Mouse (Mus musculus) embryonic facial prominence, embryonic 14.5 days (tissue): ENCODE results near the gene Evx2. TPM values are rescaled to one million over a fixed set of nuclear protein-coding genes. Genes with fewer than 3 reads are reported as not detected.

Source experiments
- ATAC-seq: fragments of 200-750 bp; cut with Nextera tagmentation; 2 replicates; pipeline ENCODE4 v1.8.0; 2017; ENCODE audit warnings: low read depth, moderate number of reproducible peaks, moderate TSS enrichment
- DNase-seq: peaks from one replicate; pipeline ENCODE4 v3.0.0-alpha.2; 2015; ENCODE audit warnings: low spot score
- H3K27ac ChIP-seq: fragments of 300-500 bp; sonication (generic); replicated peaks from 2 replicates; pipeline ENCODE4 v1.5.1; 2014; ENCODE audit warnings: low read depth, mild to moderate bottlenecking, low read length, moderate library complexity
- H3K27me3 ChIP-seq: fragments of 300-500 bp; sonication (generic); replicated peaks from 2 replicates; pipeline ENCODE4 v1.6.1; 2014; ENCODE audit warnings: low read length; ENCODE audit not compliant: control insufficient read depth, insufficient read depth
- H3K36me3 ChIP-seq: fragments of 300-500 bp; sonication (generic); 2 replicates; pipeline ENCODE4 v1.6.1; 2014; ENCODE audit warnings: low read length, mixed read lengths; ENCODE audit not compliant: control insufficient read depth, insufficient read depth
- H3K4me1 ChIP-seq: fragments of 300-500 bp; sonication (generic); 2 replicates; pipeline ENCODE4 v1.6.1; 2014; ENCODE audit warnings: antibody characterized with exemption, low read length; ENCODE audit not compliant: control insufficient read depth, insufficient read depth
- H3K4me2 ChIP-seq: fragments of 300-500 bp; sonication (generic); 2 replicates; pipeline ENCODE4 v1.6.1; 2014; ENCODE audit warnings: low read depth, mild to moderate bottlenecking, low read length, moderate library complexity, mixed read lengths
- H3K4me3 ChIP-seq: fragments of 300-500 bp; sonication (generic); 2 replicates; pipeline ENCODE4 v1.5.1; 2014; ENCODE audit warnings: low read depth, mild to moderate bottlenecking, low read length
- H3K9ac ChIP-seq: fragments of 300-500 bp; sonication (generic); 2 replicates; pipeline ENCODE4 v1.6.1; 2014; ENCODE audit warnings: low read depth, mild to moderate bottlenecking, low read length, moderate library complexity, mixed read lengths
- H3K9me3 ChIP-seq: fragments of 300-500 bp; sonication (generic); 2 replicates; pipeline ENCODE4 v1.6.1; 2016; ENCODE audit warnings: low read length; ENCODE audit not compliant: control insufficient read depth
- WGBS: fragments of 180-500 bp; shearing (Covaris S2); extraction: QIAGEN DNeasy Blood & Tissue Kit; methylation state at CpG from one replicate; pipeline ENCODE4 v1.1.7; 2014; 5-methylcytosine and 5-hydroxymethylcytosine counted together
- polyA plus RNA-seq: library from polyadenylated mRNA; unstranded; fragments of >200 nt; fragmentation: Nextera tagmentation; extraction: Ambion mirVana; gene quantifications from 2 replicates; pipeline ENCODE4 v1.2.1, GENCODE M21; 2014

Evx2 gene
- polyA plus RNA-seq, 1 experiment from 2014 or later, result not detected

DNA sequence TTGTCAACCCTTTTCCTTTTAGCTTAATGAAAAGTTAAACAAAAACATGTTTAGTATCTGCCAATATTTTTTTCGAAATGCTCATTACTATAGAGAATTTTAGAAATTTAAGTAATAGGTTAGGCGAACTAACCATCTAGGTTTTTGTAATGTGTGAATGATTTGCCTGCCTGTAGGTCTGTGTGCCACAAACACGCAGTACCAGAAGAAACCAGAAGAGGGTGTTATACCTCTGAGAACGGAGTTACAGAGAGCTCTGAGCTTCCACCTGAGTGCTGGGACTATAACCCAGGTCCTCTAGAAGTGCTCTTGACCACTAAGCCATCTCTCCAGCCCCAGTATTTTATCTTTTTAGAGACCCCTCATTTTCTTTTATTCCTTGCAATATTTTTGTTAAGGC is 23.9 kb downstream of the Evx2 start:
- no peak overlapping the region for H3K4me2 ChIP-seq
- 65% methylated on average over 4 of the region's 4 CpGs for WGBS
- DNase-seq, result no peak
- H3K27ac ChIP-seq, result no peak overlapping the region
- H3K27me3 ChIP-seq, result no peaks in the 10 kb centered on the region
- ATAC-seq, result no peak
- no peak overlapping the region for H3K4me3 ChIP-seq
- H3K9me3 ChIP-seq, result no peaks in the 10 kb centered on the region
- no peaks in the 10 kb centered on the region for H3K36me3 ChIP-seq
- H3K9ac ChIP-seq, result no peak overlapping the region
- H3K4me1 ChIP-seq, result no peaks in the 10 kb centered on the region

DNA sequence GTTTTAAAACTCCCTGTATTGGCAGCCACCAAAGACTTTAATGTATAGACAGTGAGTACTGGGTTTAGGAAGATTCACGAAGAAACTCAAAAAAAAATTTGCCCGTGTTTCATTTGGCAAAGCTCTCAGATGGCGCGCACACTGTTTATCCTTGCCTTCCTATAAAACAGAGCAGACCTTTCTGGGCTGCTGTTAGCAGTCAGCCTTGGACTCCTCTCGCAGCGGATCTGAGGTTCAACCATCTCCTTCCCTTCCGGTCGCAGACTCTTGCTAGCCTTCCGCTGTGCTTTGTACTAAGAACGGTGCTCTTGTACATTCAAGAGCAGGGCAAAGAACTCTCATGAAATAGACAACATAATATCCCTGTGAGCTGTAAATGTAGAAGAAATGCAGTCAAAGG is 39.0 kb downstream of the Evx2 start:
- Histone ChIP-seq H3K27me3 (no peaks in the 10 kb centered on the region), H3K4me1 (peaks cover 4% of the 10 kb centered on the region), H3K9ac (no peak overlapping the region), H3K9me3 (no peaks in the 10 kb centered on the region), H3K4me2 (peak overlapping the region; percentile 1; the same call in 1 of the 2 replicates), H3K27ac (peak overlapping the region; percentile 8; the same call in 1 of the 2 replicates), H3K4me3 (no peak overlapping the region), H3K36me3 (no peaks in the 10 kb centered on the region)
- peak; percentile 20 for DNase-seq
- 70% methylated on average over 10 of the region's 10 CpGs for WGBS
- ATAC-seq, result no peak

DNA sequence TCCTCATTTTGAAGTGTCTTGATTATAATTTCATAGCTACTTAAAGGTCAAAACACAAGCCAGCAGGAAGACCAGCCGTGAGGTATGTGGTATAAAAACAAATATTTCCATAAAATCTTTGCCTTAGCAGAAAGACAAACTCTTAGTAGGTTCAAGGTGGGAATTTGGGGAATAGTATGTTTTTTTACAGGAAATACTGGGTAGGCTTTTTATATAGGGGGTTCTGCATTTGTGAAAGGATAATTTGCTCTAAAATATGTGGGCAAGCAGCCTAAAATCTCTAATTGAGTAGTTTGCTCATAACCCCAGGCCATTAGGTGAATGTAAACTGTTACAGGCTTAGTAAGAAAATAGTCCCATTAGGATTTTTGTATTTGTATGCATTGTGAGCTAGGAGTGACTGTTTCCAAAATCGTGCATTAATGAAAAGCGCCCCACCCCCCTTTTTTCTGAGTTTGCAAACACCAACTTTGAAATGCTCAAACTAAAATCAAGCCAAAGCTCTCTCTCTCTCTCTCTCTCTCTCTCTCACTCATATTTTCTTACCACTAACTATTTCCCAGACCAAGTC is 39.6 kb downstream of the Evx2 start:
- Histone ChIP-seq H3K36me3 (no peaks in the 10 kb centered on the region), H3K27ac (no peak overlapping the region), H3K4me1 (peaks cover 4% of the 10 kb centered on the region), H3K4me2 (peak overlapping the region; percentile 1; the same call in 1 of the 2 replicates), H3K4me3 (no peak overlapping the region), H3K27me3 (no peaks in the 10 kb centered on the region), H3K9me3 (no peaks in the 10 kb centered on the region), H3K9ac (no peak overlapping the region)
- 59% methylated on average over 3 of the region's 3 CpGs for WGBS
- ATAC-seq (no peak), DNase-seq (peak; percentile 20)

DNA sequence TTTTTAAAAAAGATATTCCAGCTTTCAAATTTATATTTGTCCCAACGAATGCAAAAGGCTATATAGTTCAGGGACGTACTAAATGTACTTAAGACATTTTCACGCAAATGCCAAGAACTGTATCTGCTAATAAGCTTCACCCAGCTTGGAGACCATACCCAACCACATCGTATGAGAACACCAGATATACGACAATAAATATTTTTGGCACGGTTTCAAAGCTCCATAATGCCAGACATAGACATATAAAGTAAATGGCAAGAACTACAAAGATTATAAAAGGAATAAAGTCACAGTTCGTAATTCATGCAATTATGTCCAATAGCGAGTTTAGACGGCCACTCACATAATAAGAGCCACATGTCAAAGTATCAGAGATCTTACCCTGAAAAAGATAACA is 41.7 kb downstream of the Evx2 start:
- WGBS, result 60% methylated on average over 9 of the region's 9 CpGs
- DNase-seq (no peak), ATAC-seq (no peak)

DNA sequence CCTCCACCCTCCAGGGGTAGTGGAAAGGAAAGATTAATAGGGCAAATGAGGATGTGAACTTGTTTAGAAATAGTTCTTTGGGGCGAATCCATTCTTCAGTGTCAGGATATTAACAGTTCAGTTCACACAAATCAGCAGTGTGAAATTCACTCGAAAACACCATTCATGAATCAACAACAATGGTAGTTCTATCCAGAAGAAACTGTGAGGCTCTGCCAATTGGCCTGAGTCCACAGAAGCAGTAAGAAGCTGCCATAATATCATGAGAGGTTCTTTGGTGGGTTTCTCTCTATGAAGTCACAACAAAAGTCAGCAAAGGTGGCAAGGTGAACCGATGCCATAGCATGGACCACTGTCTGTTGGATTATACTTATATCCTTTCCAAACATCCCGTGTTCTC is 48.0 kb downstream of the Evx2 start:
- no peaks in the 10 kb centered on the region for H3K4me1 ChIP-seq
- H3K36me3 ChIP-seq, result no peaks in the 10 kb centered on the region
- H3K9ac ChIP-seq, result no peak overlapping the region
- 87% methylated on average over 4 of the region's 4 CpGs for WGBS
- no peak overlapping the region for H3K4me3 ChIP-seq
- no peak overlapping the region for H3K27ac ChIP-seq
- no peak overlapping the region for H3K4me2 ChIP-seq
- H3K27me3 ChIP-seq, result no peaks in the 10 kb centered on the region
- H3K9me3 ChIP-seq, result peaks cover 12% of the 10 kb centered on the region; the same call in 1 of the 2 replicates
- DNase-seq, result no peak
- ATAC-seq, result no peak

More for the DNA sequence above, 41.7 kb downstream of the Evx2 start:
- H3K36me3 ChIP-seq, result no peaks in the 10 kb centered on the region
- H3K27ac ChIP-seq, result no peak overlapping the region
- H3K9ac ChIP-seq, result no peak overlapping the region
- no peaks in the 10 kb centered on the region for H3K27me3 ChIP-seq
- no peak overlapping the region for H3K4me2 ChIP-seq
- no peak overlapping the region for H3K4me3 ChIP-seq
- peaks cover 4% of the 10 kb centered on the region for H3K4me1 ChIP-seq
- 0 out of 2 replicates have a peak, but pooled peaks cover 4% of the 10 kb centered on the region for H3K9me3 ChIP-seq

DNA sequence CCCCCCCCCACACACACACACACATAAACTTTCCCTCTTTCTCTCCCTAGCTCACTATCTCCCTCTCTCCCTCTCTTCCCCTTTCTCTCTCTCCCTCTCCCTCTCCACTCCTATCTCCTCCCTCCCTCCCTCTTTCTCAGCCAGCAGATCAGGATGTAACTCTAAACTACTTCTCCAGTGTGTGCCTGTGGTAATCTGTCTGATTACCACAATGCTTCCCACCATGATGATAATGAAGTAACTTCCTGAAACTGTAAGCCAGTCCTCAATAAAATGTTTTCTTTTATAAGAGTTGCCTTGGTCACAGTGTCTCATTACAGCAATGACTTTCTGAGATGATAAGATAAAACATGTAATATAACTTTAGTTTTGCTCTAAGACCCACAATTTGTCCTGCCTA is 50.0 kb downstream of the Evx2 start:
- DNase-seq, result no peak
- Histone ChIP-seq H3K4me1 (no peaks in the 10 kb centered on the region), H3K27me3 (no peaks in the 10 kb centered on the region), H3K9ac (no peak overlapping the region), H3K4me3 (no peak overlapping the region), H3K36me3 (no peaks in the 10 kb centered on the region), H3K27ac (no peak overlapping the region), H3K9me3 (peaks cover 12% of the 10 kb centered on the region; the same call in 1 of the 2 replicates), H3K4me2 (no peak overlapping the region)
- ATAC-seq, result no peak

DNA sequence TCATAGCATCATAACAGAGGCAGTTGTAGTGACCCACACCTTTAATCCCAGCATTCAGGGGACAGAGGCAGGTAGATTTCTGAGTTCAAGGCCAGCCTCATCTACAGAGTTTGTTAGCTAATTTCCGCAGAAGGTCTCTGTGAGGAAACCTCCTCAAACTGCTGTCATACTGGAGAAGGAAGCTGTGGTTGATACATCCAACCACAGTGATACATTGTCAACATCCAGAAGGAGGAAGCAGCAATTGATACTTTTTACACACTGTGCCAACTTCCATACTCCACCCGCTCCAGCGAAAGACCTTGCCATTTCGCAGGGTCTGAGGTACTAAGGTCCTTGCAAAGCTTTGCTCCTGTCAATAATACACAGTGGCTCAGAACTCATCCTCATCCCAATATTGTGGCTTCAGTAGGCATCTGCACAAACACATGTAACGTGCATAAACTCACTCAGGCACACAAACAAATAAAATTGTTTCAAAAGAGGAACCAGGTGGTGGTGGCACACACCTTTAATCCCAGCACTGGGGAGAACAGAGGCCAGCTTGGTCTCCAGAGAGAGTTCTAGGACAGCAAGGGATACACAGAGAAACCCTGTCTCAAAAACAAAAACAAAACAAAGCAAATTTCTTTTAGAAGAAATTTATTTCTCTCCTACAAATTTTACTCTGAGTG is 53.1 kb downstream of the Evx2 start:
- ATAC-seq (no peak), DNase-seq (no peak)
- no peak overlapping the region for H3K27ac ChIP-seq
- H3K27me3 ChIP-seq, result no peaks in the 10 kb centered on the region
- no peak overlapping the region for H3K4me2 ChIP-seq
- H3K36me3 ChIP-seq, result no peaks in the 10 kb centered on the region
- 82% methylated on average over 5 of the region's 5 CpGs for WGBS
- H3K4me3 ChIP-seq, result no peak overlapping the region
- H3K9me3 ChIP-seq, result peaks cover under 1% of the 10 kb centered on the region; the same call in 1 of the 2 replicates
- H3K4me1 ChIP-seq, result 0 out of 2 replicates have a peak, but pooled peaks cover 6% of the 10 kb centered on the region
- no peak overlapping the region for H3K9ac ChIP-seq

DNA sequence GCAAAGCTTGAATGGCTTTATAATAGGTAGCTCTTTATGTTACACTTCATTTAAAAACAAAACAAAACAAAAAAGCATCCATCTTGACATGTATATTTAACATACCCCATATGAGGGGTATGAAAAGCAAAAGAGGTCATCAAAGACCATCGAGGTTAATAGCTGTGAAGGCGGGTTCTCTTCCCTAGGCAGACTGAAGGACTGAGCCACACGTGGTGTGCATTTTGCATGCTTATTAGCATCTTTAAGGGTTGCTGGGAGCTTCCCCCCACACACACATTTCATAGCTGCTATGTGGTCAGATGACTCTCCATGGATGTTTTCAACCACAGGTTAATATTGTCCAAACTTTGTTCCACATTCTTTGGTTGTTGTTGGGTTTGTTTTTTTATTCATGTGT is 55.3 kb downstream of the Evx2 start:
- no peaks in the 10 kb centered on the region for H3K36me3 ChIP-seq
- ATAC-seq (no peak), DNase-seq (no peak)
- 0 out of 2 replicates have a peak, but pooled peaks cover 6% of the 10 kb centered on the region for H3K4me1 ChIP-seq
- no peaks in the 10 kb centered on the region for H3K27me3 ChIP-seq
- no peaks in the 10 kb centered on the region for H3K9me3 ChIP-seq
- no peak overlapping the region for H3K27ac ChIP-seq
- no peak overlapping the region for H3K4me2 ChIP-seq
- H3K4me3 ChIP-seq, result no peak overlapping the region
- H3K9ac ChIP-seq, result no peak overlapping the region
- 19% methylated on average over 3 of the region's 3 CpGs for WGBS
